Mouse (Mus musculus) skeletal muscle tissue, adult 2 months (tissue): ENCODE measurements at regions not wholly inside any gene's neighbourhood (a gene's known extent, or its start where the extent isn't known, plus 50 kb on each side); places are given as distances from the start of the nearest gene placed in this dataset.

ENCODE experiments used
- DNase-seq: peaks from one replicate; pipeline ENCODE4 v3.0.0-alpha.2; 2012; ENCODE audit warnings: low read depth, low spot score

GRCm38 (mm10) chr2:50696575-50696974, 400.0 kb upstream of the Mmadhc start:
- DNase-seq, result no peak

- no peak for DNase-seq
These were observed 398.2 kb upstream of the Mmadhc start for GRCm38 (mm10) chr2:50694849-50695248.

- no peak for DNase-seq
These were observed 397.3 kb upstream of the Mmadhc start for GRCm38 (mm10) chr2:50693784-50694350.

- DNase-seq, result peak; percentile 42
These were observed 393.8 kb upstream of the Mmadhc start for GRCm38 (mm10) chr2:50690120-50691103.

GRCm38 (mm10) chr2:50687672-50688151, 391.1 kb upstream of the Mmadhc start:
- DNase-seq, result no peak

GRCm38 (mm10) chr2:50687222-50687621, 390.6 kb upstream of the Mmadhc start:
- peak; percentile 47 for DNase-seq

GRCm38 (mm10) chr2:50677456-50677855, 380.9 kb upstream of the Mmadhc start:
- DNase-seq, result no peak

- DNase-seq, result no peak
These were observed 379.3 kb upstream of the Mmadhc start for GRCm38 (mm10) chr2:50675736-50676550.

GRCm38 (mm10) chr2:50674856-50675175, 378.2 kb upstream of the Mmadhc start:
- DNase-seq, result no peak

GRCm38 (mm10) chr2:50674151-50674855, 377.7 kb upstream of the Mmadhc start:
- no peak for DNase-seq

GRCm38 (mm10) chr2:50669297-50669696, 372.7 kb upstream of the Mmadhc start:
- DNase-seq, result no peak

GRCm38 (mm10) chr2:50668789-50669188, 372.2 kb upstream of the Mmadhc start:
- DNase-seq, result no peak

- no peak for DNase-seq
These were observed 370.6 kb upstream of the Mmadhc start for GRCm38 (mm10) chr2:50667180-50667579.

GRCm38 (mm10) chr2:50662504-50662903, 365.9 kb upstream of the Mmadhc start:
- no peak for DNase-seq

- DNase-seq, result no peak
These were observed 363.4 kb upstream of the Mmadhc start for GRCm38 (mm10) chr2:50660000-50660399.

GRCm38 (mm10) chr2:50657826-50658225, 361.2 kb upstream of the Mmadhc start:
- DNase-seq, result no peak

GRCm38 (mm10) chr2:50656351-50656750, 359.8 kb upstream of the Mmadhc start:
- no peak for DNase-seq

GRCm38 (mm10) chr2:50654953-50655324, 358.3 kb upstream of the Mmadhc start:
- DNase-seq, result no peak

- no peak for DNase-seq
These were observed 357.8 kb upstream of the Mmadhc start for GRCm38 (mm10) chr2:50654221-50654952.

- no peak for DNase-seq
These were observed 356.6 kb upstream of the Mmadhc start for GRCm38 (mm10) chr2:50653121-50653615.

- no peak for DNase-seq
These were observed 353.1 kb upstream of the Mmadhc start for GRCm38 (mm10) chr2:50649656-50650055.
